Mouse (Mus musculus): ENCODE data around the gene Cdk2ap1. TPM values are rescaled to one million over a fixed set of nuclear protein-coding genes. Genes with fewer than 3 reads are reported as not detected.
A peak's percentile ranks its signal among the peaks of the same experiment; 100 is the strongest.

Gene Cdk2ap1
- polyA plus RNA-seq, 1 experiment from 2014 or later, result 6.2 TPM

DNA sequence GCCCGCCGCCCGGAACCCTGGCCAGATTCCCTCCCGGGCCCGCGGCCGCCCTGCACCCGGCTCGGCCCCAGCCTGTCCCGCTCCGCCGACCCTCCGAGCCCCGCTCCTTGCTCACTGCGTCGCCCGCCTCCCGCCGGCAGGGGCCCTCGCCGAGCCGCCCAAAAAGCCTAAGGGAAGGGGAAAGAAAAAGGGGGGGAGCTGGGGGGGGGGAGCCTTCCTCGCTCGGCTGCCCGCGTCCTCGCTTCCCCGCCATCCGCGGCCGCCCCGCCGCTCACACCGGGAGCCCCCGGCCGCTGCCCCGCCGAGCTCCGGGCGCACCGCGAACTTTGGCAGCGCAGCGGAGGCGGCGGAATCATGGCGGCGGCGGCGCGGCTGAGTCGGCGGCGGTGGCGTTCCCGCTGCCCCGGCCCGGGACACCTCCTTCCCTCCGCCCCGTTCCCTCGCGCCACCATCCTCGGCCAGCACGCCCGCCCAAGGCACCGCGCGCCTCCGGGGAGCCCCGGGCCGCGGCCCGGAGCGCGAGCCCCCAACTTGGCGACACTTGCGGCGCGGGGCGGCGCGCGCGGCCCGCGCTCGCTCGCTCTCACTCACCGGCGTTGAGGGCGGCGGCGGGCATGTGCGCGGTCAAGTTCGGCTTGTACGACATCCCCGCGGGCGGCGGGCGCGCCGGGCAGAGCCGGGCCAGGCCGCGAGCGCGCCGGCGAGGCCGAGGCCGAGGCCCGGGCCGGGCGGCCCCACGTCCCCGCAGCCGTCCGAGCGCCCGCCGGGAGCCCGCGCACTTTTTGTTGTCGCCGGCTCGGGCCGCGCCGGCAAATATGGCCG lies 8.9 kb downstream of the Cdk2ap1 start:
- Histone ChIP-seq H3K27ac (ENCODE audit: low read length) (peak overlapping the region; percentile 86), H3K9ac (ENCODE audit: low read depth, low read length) (peak overlapping the region; percentile 94), H3K4me3 (ENCODE audit: low read depth, low read length) (peak overlapping the region; percentile 90), H3K36me3 (ENCODE audit: control insufficient read depth, insufficient read depth) (peaks cover 5% of the 10 kb centered on the region), H3K4me2 (ENCODE audit: low read depth, low read length) (peak overlapping the region; percentile 85), H3K9me3 (replicated peaks; ENCODE audit: control insufficient read depth, low read length) (no peaks in the 10 kb centered on the region), H3K4me1 (ENCODE audit: control insufficient read depth, low read depth, low read length) (peaks cover 28% of the 10 kb centered on the region), H3K27me3 (ENCODE audit: control insufficient read depth, insufficient read depth, low read depth, low read length) (no peaks in the 10 kb centered on the region)
- WGBS (ENCODE audit: insufficient replicate concordance), result under 1% methylated on average over 50 of the region's 132 CpGs
- peak; percentile 50 for ATAC-seq (ENCODE audit: low read depth)

DNA sequence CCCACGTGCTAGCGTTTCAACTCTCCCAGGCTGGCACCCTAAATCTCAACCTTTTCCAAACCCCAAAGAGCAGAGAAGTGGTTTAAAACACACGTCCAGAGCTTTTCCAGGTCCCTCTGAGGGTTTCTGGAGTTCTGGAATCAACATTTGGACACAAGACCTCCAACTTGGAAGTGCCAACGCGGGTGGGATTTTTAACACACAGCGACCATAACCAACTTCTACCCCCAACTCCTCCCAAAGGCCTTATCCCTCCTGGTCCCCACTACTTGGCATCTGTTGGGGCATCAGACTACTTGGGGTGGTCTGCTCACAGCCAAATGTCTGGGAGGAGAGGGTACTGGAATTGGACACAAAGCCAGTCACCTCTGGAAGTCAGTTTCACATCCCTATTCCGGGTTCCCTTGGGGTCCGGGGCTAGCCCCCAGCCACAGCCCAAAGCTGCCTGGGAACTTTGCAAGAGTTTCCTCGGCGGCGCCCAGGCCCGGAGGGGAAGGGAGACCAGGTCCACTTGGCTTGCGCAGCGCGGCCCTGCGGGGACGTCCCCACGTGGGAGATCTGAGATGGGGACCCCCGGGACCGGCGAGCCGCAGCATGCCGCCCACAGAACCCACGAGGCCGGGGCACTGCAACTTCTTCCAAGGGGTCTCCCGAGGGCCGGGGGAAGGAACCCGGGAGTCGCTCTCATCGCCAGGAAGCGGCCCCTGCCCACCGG lies 9.7 kb downstream of the Cdk2ap1 start:
- WGBS (ENCODE audit: insufficient replicate concordance), result under 1% methylated on average over 32 of the region's 32 CpGs
- Histone ChIP-seq H3K4me3 (ENCODE audit: low read depth, low read length) (peak overlapping the region; percentile 90), H3K27me3 (ENCODE audit: control insufficient read depth, insufficient read depth, low read depth, low read length) (no peaks in the 10 kb centered on the region), H3K36me3 (ENCODE audit: control insufficient read depth, insufficient read depth) (peaks cover 12% of the 10 kb centered on the region), H3K9me3 (replicated peaks; ENCODE audit: control insufficient read depth, low read length) (no peaks in the 10 kb centered on the region), H3K9ac (ENCODE audit: low read depth, low read length) (peak overlapping the region; percentile 94), H3K4me1 (ENCODE audit: control insufficient read depth, low read depth, low read length) (peaks cover 28% of the 10 kb centered on the region), H3K4me2 (ENCODE audit: low read depth, low read length) (peak overlapping the region; percentile 85), H3K27ac (ENCODE audit: low read length) (peak overlapping the region; percentile 86)
- ATAC-seq (ENCODE audit: low read depth), result no peak

DNA sequence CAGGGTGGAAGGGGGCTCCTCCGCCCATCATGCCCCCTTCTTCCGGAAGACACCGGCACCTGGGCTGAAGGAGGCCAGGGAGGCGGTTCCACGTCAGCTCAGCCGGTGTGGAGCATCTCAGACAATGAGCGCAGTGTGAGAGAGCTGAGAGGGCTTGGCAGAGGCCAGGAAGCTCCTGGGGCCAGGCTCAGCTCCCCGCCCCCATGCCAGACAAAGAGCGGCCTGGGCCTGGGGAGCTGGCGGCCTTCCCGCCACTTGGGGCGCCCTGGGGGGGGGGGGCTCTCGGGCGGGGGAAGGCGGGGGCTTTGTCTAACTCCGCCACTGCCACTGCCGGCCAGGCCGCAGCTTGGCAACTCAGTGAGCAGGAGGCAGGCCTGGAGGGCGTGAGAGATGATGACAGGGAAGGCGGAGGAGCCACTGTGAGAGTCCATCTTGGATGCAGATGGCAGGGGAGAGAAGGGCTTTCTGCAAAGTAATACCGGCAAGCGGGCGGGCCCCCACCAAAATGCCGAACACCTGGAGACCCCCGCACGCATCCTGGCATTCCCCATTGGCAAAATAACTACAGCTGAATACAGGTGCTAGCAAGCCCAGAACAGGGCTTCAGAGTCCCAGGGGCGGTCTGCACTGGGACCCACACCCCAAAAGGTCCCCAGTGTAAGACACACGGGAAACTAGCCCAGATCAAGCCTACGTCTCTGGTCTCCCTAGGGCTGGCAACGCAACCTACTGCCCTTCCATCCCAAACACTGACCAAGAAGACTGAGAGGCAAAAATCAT lies 10.6 kb downstream of the Cdk2ap1 start:
- H3K4me3 ChIP-seq (ENCODE audit: low read depth, low read length), result peak overlapping the region; percentile 90
- peak overlapping the region; percentile 21 for H3K27ac ChIP-seq (ENCODE audit: low read length)
- H3K4me2 ChIP-seq (ENCODE audit: low read depth, low read length), result peak overlapping the region; percentile 85
- 3% methylated on average over 30 of the region's 30 CpGs for WGBS (ENCODE audit: insufficient replicate concordance)
- H3K4me1 ChIP-seq (ENCODE audit: control insufficient read depth, low read depth, low read length), result peaks cover 28% of the 10 kb centered on the region
- ATAC-seq (ENCODE audit: low read depth), result peak; percentile 39
- peak overlapping the region; percentile 94 for H3K9ac ChIP-seq (ENCODE audit: low read depth, low read length)
- H3K36me3 ChIP-seq (ENCODE audit: control insufficient read depth, insufficient read depth), result peaks cover 15% of the 10 kb centered on the region
- H3K27me3 ChIP-seq (ENCODE audit: control insufficient read depth, insufficient read depth, low read depth, low read length), result no peaks in the 10 kb centered on the region
- no peaks in the 10 kb centered on the region for H3K9me3 ChIP-seq (replicated peaks; ENCODE audit: control insufficient read depth, low read length)

DNA sequence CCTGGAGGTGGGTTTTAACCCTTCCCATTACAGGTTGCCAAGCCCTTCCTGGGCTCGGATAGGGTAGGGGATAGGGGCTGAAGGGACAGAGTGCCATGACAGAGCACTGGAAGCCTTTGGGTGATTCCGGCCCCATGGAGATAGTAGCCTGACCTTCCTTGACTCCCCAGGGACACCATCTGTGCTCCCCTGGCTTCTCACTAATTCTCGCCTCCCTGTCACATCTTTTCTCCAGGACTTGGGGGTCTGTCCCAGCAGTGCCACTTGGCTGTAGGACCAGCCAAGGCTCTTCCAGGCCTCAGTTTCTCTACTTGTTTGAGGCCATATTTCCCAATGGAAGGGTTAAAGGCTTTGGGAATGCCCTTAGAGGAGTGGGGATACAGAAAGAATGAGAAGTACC lies 11.3 kb downstream of the Cdk2ap1 start:
- H3K36me3 ChIP-seq (ENCODE audit: control insufficient read depth, insufficient read depth), result peaks cover 17% of the 10 kb centered on the region
- H3K4me1 ChIP-seq (ENCODE audit: control insufficient read depth, low read depth, low read length), result peaks cover 28% of the 10 kb centered on the region
- H3K9ac ChIP-seq (ENCODE audit: low read depth, low read length), result no peak overlapping the region
- no peaks in the 10 kb centered on the region for H3K9me3 ChIP-seq (replicated peaks; ENCODE audit: control insufficient read depth, low read length)
- peak overlapping the region; percentile 85 for H3K4me2 ChIP-seq (ENCODE audit: low read depth, low read length)
- WGBS (ENCODE audit: insufficient replicate concordance), result 53% methylated on average over 3 of the region's 3 CpGs
- no peaks in the 10 kb centered on the region for H3K27me3 ChIP-seq (ENCODE audit: control insufficient read depth, insufficient read depth, low read depth, low read length)
- ATAC-seq (ENCODE audit: low read depth), result no peak
- H3K27ac ChIP-seq (ENCODE audit: low read length), result peak overlapping the region; percentile 21; the same call in 1 of the 2 replicates
- H3K4me3 ChIP-seq (ENCODE audit: low read depth, low read length), result no peak overlapping the region

DNA sequence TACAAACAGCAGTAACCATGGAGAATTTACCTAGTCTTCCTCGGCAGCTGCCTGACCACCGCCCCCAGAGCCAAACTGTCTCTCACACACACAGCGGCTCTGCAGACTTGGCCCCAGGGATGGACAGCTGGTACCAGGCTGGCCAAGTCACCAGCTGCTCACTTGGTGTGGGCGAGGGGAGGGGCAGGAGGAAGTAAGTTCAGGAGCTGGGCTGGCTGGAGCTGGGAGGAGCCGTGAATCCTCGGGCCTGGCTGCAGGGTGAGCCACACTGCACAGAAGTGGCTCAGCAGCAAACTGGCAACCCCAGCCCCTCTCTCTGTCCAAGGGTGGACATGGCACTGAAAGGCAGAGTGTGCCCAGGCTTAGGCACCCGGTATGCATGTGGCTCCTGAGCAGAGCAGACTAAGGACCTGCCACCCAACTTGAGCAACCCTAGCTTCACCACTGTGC lies 11.7 kb downstream of the Cdk2ap1 start:
- no peak overlapping the region for H3K27ac ChIP-seq (ENCODE audit: low read length)
- H3K36me3 ChIP-seq (ENCODE audit: control insufficient read depth, insufficient read depth), result peaks cover 18% of the 10 kb centered on the region
- no peak overlapping the region for H3K4me3 ChIP-seq (ENCODE audit: low read depth, low read length)
- ATAC-seq (ENCODE audit: low read depth), result no peak
- no peak overlapping the region for H3K9ac ChIP-seq (ENCODE audit: low read depth, low read length)
- no peak overlapping the region for H3K4me2 ChIP-seq (ENCODE audit: low read depth, low read length)
- H3K4me1 ChIP-seq (ENCODE audit: control insufficient read depth, low read depth, low read length), result peaks cover 28% of the 10 kb centered on the region
- WGBS (ENCODE audit: insufficient replicate concordance), result 43% methylated on average over 7 of the region's 7 CpGs
- H3K9me3 ChIP-seq (replicated peaks; ENCODE audit: control insufficient read depth, low read length), result no peaks in the 10 kb centered on the region
- H3K27me3 ChIP-seq (ENCODE audit: control insufficient read depth, insufficient read depth, low read depth, low read length), result no peaks in the 10 kb centered on the region

DNA sequence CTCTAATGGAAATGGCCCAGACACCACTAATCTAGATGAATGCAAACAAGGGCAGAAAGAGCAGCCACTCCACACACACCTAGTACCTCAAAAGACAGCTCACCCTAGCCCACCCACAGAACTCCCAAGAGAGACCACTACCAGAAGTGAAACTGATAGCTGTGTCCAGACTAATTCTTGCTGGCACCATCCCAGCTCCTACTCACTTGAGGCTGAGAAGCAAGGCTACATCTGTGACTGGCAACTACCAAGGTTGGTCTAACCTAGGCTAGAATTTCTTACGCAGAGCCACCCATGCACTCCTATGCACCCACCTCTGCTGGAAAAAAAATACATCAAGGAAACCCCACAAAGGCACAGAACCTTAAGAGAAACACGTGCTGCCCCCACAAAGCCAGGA lies 12.5 kb downstream of the Cdk2ap1 start:
- ATAC-seq (ENCODE audit: low read depth), result no peak
- peaks cover 18% of the 10 kb centered on the region for H3K36me3 ChIP-seq (ENCODE audit: control insufficient read depth, insufficient read depth)
- H3K27me3 ChIP-seq (ENCODE audit: control insufficient read depth, insufficient read depth, low read depth, low read length), result no peaks in the 10 kb centered on the region
- no peak overlapping the region for H3K27ac ChIP-seq (ENCODE audit: low read length)
- peaks cover 28% of the 10 kb centered on the region for H3K4me1 ChIP-seq (ENCODE audit: control insufficient read depth, low read depth, low read length)
- 83% methylated on average over 2 of the region's 2 CpGs for WGBS (ENCODE audit: insufficient replicate concordance)
- no peak overlapping the region for H3K9ac ChIP-seq (ENCODE audit: low read depth, low read length)
- H3K4me3 ChIP-seq (ENCODE audit: low read depth, low read length), result no peak overlapping the region
- no peak overlapping the region for H3K4me2 ChIP-seq (ENCODE audit: low read depth, low read length)
- no peaks in the 10 kb centered on the region for H3K9me3 ChIP-seq (replicated peaks; ENCODE audit: control insufficient read depth, low read length)

DNA sequence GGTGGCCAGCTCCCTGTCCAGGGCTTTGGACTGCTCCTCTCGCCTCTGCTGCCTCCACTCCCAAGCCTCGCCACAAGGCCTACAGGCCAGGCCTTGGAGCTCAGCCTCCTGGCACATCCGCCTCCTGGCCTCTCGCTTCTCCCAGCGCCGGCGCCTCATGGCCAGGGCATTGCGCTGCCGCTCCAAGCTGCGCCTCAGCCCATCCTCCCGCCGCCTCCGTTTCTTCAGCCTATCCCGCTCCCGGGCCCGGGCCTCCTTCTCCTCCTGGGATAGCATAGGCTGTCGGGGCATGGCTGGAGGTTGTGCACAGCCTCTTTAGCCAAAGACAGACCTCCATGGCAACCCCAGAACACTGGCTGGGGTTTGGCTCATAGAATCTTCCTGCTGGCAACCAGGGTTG lies 13.7 kb downstream of the Cdk2ap1 start:
- peaks cover 18% of the 10 kb centered on the region for H3K36me3 ChIP-seq (ENCODE audit: control insufficient read depth, insufficient read depth)
- H3K27me3 ChIP-seq (ENCODE audit: control insufficient read depth, insufficient read depth, low read depth, low read length), result no peaks in the 10 kb centered on the region
- H3K4me3 ChIP-seq (ENCODE audit: low read depth, low read length), result no peak overlapping the region
- H3K9ac ChIP-seq (ENCODE audit: low read depth, low read length), result no peak overlapping the region
- no peak overlapping the region for H3K4me2 ChIP-seq (ENCODE audit: low read depth, low read length)
- peaks cover 25% of the 10 kb centered on the region for H3K4me1 ChIP-seq (ENCODE audit: control insufficient read depth, low read depth, low read length)
- H3K27ac ChIP-seq (ENCODE audit: low read length), result no peak overlapping the region
- WGBS (ENCODE audit: insufficient replicate concordance), result 92% methylated on average over 17 of the region's 17 CpGs
- no peaks in the 10 kb centered on the region for H3K9me3 ChIP-seq (replicated peaks; ENCODE audit: control insufficient read depth, low read length)
- no peak for ATAC-seq (ENCODE audit: low read depth)

DNA sequence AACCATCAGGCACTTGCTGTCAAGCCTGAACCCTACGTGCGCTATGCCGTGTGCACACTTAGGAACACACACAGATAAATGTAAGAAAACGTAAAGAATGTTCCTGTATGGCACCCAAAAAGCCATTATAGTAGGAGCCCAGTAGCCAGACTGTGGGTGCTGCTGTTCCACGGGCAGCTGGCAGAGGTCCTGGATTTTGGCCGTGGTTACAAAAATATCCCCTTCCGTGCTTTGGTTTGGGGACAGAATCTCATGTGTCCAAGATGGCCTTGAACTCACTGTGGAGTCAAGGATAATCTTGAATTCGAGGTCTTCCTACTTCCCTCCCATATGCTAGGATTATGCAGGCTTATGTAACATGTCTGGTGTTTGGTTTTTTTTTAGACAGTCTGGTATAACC lies 20.0 kb downstream of the Cdk2ap1 start:
- no peaks in the 10 kb centered on the region for H3K4me1 ChIP-seq (ENCODE audit: control insufficient read depth, low read depth, low read length)
- ATAC-seq (ENCODE audit: low read depth), result no peak
- WGBS (ENCODE audit: insufficient replicate concordance), result 76% methylated on average over 8 of the region's 8 CpGs
- H3K4me3 ChIP-seq (ENCODE audit: low read depth, low read length), result no peak overlapping the region
- H3K9me3 ChIP-seq (replicated peaks; ENCODE audit: control insufficient read depth, low read length), result no peaks in the 10 kb centered on the region
- H3K27me3 ChIP-seq (ENCODE audit: control insufficient read depth, insufficient read depth, low read depth, low read length), result no peaks in the 10 kb centered on the region
- H3K36me3 ChIP-seq (ENCODE audit: control insufficient read depth, insufficient read depth), result peaks cover 3% of the 10 kb centered on the region
- H3K4me2 ChIP-seq (ENCODE audit: low read depth, low read length), result no peak overlapping the region
- no peak overlapping the region for H3K27ac ChIP-seq (ENCODE audit: low read length)
- H3K9ac ChIP-seq (ENCODE audit: low read depth, low read length), result no peak overlapping the region

Measured in liver, embryonic 16.5 days (tissue).